Mouse (Mus musculus): Measurements from ENCODE around the gene Gm12886.

Gene Gm12886

DNA sequence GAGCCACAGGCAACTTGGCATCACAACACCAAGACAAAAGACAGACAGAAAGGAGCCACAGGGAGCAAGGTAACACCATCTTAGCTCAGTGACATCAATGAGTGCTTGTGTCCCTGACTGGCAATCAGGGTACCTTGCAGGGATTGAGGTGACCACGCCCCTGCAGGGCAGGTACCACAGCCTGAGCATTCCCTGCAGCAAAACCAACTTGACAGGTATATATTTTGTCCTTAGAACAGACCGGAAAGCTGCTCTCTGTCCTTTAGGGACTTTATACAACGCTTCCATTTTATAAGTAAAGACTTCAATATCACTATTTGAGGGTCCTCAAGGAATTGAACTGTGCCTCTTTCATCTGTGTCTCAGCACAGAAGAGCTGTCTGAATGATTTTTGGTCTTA lies at the start of gene Gm12886:
Gm12886 (minus strand) TSS at position 101 of the 400 bp plus-strand sequence.
- DNase-seq = no peak
